Mouse (Mus musculus): ENCODE results near the gene Fcgr4.
"Not testable (repeated sequence)": the region's sequence is repeated elsewhere in the genome, so short reads cannot be mapped to it uniquely, and the experiment has no call there.

Gene Fcgr4

GRCm38 (mm10) chr1:171057253-171057652, 38.5 kb downstream of the Fcgr4 start:
- DNase-seq (ENCODE audit: low spot score): no peak

GRCm38 (mm10) chr1:171059203-171059602, 40.5 kb downstream of the Fcgr4 start:
- DNase-seq (ENCODE audit: low spot score): no peak

- no peak for DNase-seq (ENCODE audit: low spot score)
Observed at GRCm38 (mm10) chr1:171060392-171060791, 41.7 kb downstream of the Fcgr4 start.

GRCm38 (mm10) chr1:171061566-171061965, 42.8 kb downstream of the Fcgr4 start:
- DNase-seq (ENCODE audit: low spot score): no peak

- peak; percentile 70 for DNase-seq (ENCODE audit: low spot score)
Observed at GRCm38 (mm10) chr1:171063569-171064490, 45.1 kb downstream of the Fcgr4 start.

- DNase-seq (ENCODE audit: low spot score): peak; percentile 87
Observed at GRCm38 (mm10) chr1:171064491-171065242, 45.9 kb downstream of the Fcgr4 start, which contains the start of gene Fcgr3. TSS of gene Fcgr3 (minus strand) at chr1:171064935.

- peak; percentile 76 for DNase-seq (ENCODE audit: low spot score)
Observed at GRCm38 (mm10) chr1:171065243-171065587, 46.5 kb downstream of the Fcgr4 start.

GRCm38 (mm10) chr1:171065768-171066167, 47.0 kb downstream of the Fcgr4 start:
- DNase-seq (ENCODE audit: low spot score): peak; percentile 83

GRCm38 (mm10) chr1:171066583-171066982, 47.9 kb downstream of the Fcgr4 start:
- DNase-seq (ENCODE audit: low spot score): peak; percentile 55

GRCm38 (mm10) chr1:171067928-171068327, 49.2 kb downstream of the Fcgr4 start:
- not testable (repeated sequence) for DNase-seq (ENCODE audit: low spot score)

- not testable (repeated sequence) for DNase-seq (ENCODE audit: low spot score)
Observed at GRCm38 (mm10) chr1:171069508-171069907, 50.8 kb downstream of the Fcgr4 start.

- DNase-seq (ENCODE audit: low spot score): not testable (repeated sequence)
Observed at GRCm38 (mm10) chr1:171070879-171071278, 52.2 kb downstream of the Fcgr4 start.

GRCm38 (mm10) chr1:171071726-171072125, 53.0 kb downstream of the Fcgr4 start:
- DNase-seq (ENCODE audit: low spot score): not testable (repeated sequence)

GRCm38 (mm10) chr1:171072217-171072616, 53.5 kb downstream of the Fcgr4 start:
- DNase-seq (ENCODE audit: low spot score): not testable (repeated sequence)

GRCm38 (mm10) chr1:171074283-171074682, 55.6 kb downstream of the Fcgr4 start:
- DNase-seq (ENCODE audit: low spot score): peak; percentile 83

GRCm38 (mm10) chr1:171076176-171076575, 57.5 kb downstream of the Fcgr4 start:
- DNase-seq (ENCODE audit: low spot score): not testable (repeated sequence)

GRCm38 (mm10) chr1:171077192-171077591, 58.5 kb downstream of the Fcgr4 start:
- DNase-seq (ENCODE audit: low spot score): not testable (repeated sequence)

GRCm38 (mm10) chr1:171077955-171078354, 59.2 kb downstream of the Fcgr4 start:
- peak; percentile 60 for DNase-seq (ENCODE audit: low spot score)

- DNase-seq (ENCODE audit: low spot score): not testable (repeated sequence)
Observed at GRCm38 (mm10) chr1:171078419-171078818, 59.7 kb downstream of the Fcgr4 start.

GRCm38 (mm10) chr1:171079345-171079744, 60.6 kb downstream of the Fcgr4 start:
- not testable (repeated sequence) for DNase-seq (ENCODE audit: low spot score)

Data from testis, postnatal 14 days (tissue).